Comparison of ENCODE assay signal across 9 mouse cellular contexts in genomic region chr15:103242885-103243284, GRCm38 (mm10). TPM values are rescaled to one million over a fixed set of nuclear protein-coding genes. Genes with fewer than 3 reads are reported as not detected.
DNase-seq lines count a peak whose midpoint lies in the region; ATAC-seq and TF ChIP-seq lines count a peak whose summit lies in the region.
"Had no signal": no experiment of that assay in that cellular context is flagged by ENCODE, and none has a peak within 500 bp of the region (broad histone marks: within the 10 kb centered on the region; RNA-seq: fewer than 3 reads in every experiment).

No protein-coding gene starts in this region.

- H3K27me3 ChIP-seq in lung, embryonic 14.5 days (ENCODE audit: insufficient read depth, low read length) = no peaks in the 10 kb centered on the region
- H3K27me3 ChIP-seq in lung, postnatal 0 days (replicated peaks; ENCODE audit: insufficient read depth, low read length) = no peaks in the 10 kb centered on the region
- no peaks in the 10 kb centered on the region for H3K27me3 ChIP-seq in embryonic facial prominence, embryonic 13.5 days
- no peaks in the 10 kb centered on the region for H3K27me3 ChIP-seq in intestine, embryonic 15.5 days (replicated peaks)
- H3K27me3 ChIP-seq in neural tube, embryonic 12.5 days (replicated peaks) = no peaks in the 10 kb centered on the region

- no peaks in the 10 kb centered on the region for H3K9me3 ChIP-seq in lung, embryonic 14.5 days (ENCODE audit: low read depth, low read length)
- no peaks in the 10 kb centered on the region for H3K9me3 ChIP-seq in lung, postnatal 0 days (ENCODE audit: low read length)
- no peaks in the 10 kb centered on the region for H3K9me3 ChIP-seq in embryonic facial prominence, embryonic 13.5 days
- H3K9me3 ChIP-seq in intestine, embryonic 15.5 days = no peaks in the 10 kb centered on the region
- no peaks in the 10 kb centered on the region for H3K9me3 ChIP-seq in neural tube, embryonic 12.5 days

- no peak for DNase-seq in lung, embryonic 14.5 days
- no peak for DNase-seq in lung, postnatal 0 days (ENCODE audit: low spot score)
- no peak for DNase-seq in frontal cortex, adult 2 months (ENCODE audit: extremely low spot score in 1 of 2, low spot score in 1 of 2)
- DNase-seq in frontal cortex, postnatal 10 days (ENCODE audit: low spot score in 2 of 2) = no peak
- no peak for DNase-seq in cerebellum, adult 11-12 months

- H3K4me3 ChIP-seq in lung, embryonic 14.5 days (ENCODE audit: low read depth, low read length) = peak overlapping the region; percentile 60
- no peak overlapping the region for H3K4me3 ChIP-seq in lung, postnatal 0 days (ENCODE audit: low read depth, low read length)
- peak overlapping the region; percentile 68 for H3K4me3 ChIP-seq in embryonic facial prominence, embryonic 13.5 days
- peak overlapping the region; percentile 54 for H3K4me3 ChIP-seq in intestine, embryonic 15.5 days (replicated peaks)
- H3K4me3 ChIP-seq in neural tube, embryonic 12.5 days = peak overlapping the region; percentile 20; the same call in 1 of the 2 replicates

- peaks cover 65% of the 10 kb centered on the region for H3K36me3 ChIP-seq in lung, embryonic 14.5 days (ENCODE audit: insufficient read depth)
- H3K36me3 ChIP-seq in lung, postnatal 0 days (ENCODE audit: insufficient read depth, low read length) = peaks cover 23% of the 10 kb centered on the region
- peaks cover 58% of the 10 kb centered on the region for H3K36me3 ChIP-seq in embryonic facial prominence, embryonic 13.5 days
- H3K36me3 ChIP-seq in intestine, embryonic 15.5 days = peaks cover 37% of the 10 kb centered on the region
- H3K36me3 ChIP-seq in neural tube, embryonic 12.5 days = peaks cover 56% of the 10 kb centered on the region

- no peak for ATAC-seq in lung, embryonic 14.5 days (ENCODE audit: insufficient read depth)
- ATAC-seq in lung, postnatal 0 days = no peak
- ATAC-seq in embryonic facial prominence, embryonic 13.5 days (ENCODE audit: insufficient number of reproducible peaks, insufficient read depth, low FRiP score, low TSS enrichment, low read depth) = no peak
- no peak for ATAC-seq in intestine, embryonic 15.5 days
- ATAC-seq in neural tube, embryonic 12.5 days (ENCODE audit: low FRiP score, low read depth) = no peak

- no peak for TF ChIP-seq EP300 in lung, postnatal 0 days (IDR thresholded peaks at IDR 0.05)

- TF ChIP-seq CTCF in lung, embryonic 14.5 days (IDR thresholded peaks at IDR 0.05; ENCODE audit: low read depth) = no peak
- TF ChIP-seq CTCF in lung, postnatal 0 days (IDR thresholded peaks at IDR 0.05) = no peak

- peak overlapping the region; percentile 80 for H3K9ac ChIP-seq in lung, embryonic 14.5 days
- no peak overlapping the region for H3K9ac ChIP-seq in lung, postnatal 0 days (replicated peaks; ENCODE audit: low read depth)
- H3K9ac ChIP-seq in embryonic facial prominence, embryonic 13.5 days = peak overlapping the region; percentile 88
- peak overlapping the region; percentile 30; the same call in 1 of the 2 replicates for H3K9ac ChIP-seq in intestine, embryonic 15.5 days
- peak overlapping the region; percentile 51; the same call in 1 of the 2 replicates for H3K9ac ChIP-seq in neural tube, embryonic 12.5 days

- peaks cover 13% of the 10 kb centered on the region; the same call in 1 of the 2 replicates for H3K4me1 ChIP-seq in lung, embryonic 14.5 days (ENCODE audit: insufficient read depth)
- no peaks in the 10 kb centered on the region for H3K4me1 ChIP-seq in lung, postnatal 0 days (ENCODE audit: insufficient read depth, low read depth, low read length)
- peaks cover 33% of the 10 kb centered on the region for H3K4me1 ChIP-seq in embryonic facial prominence, embryonic 13.5 days
- peaks cover 12% of the 10 kb centered on the region; the same call in 1 of the 2 replicates for H3K4me1 ChIP-seq in intestine, embryonic 15.5 days (replicated peaks)
- H3K4me1 ChIP-seq in neural tube, embryonic 12.5 days = peaks cover 33% of the 10 kb centered on the region

- no peak overlapping the region for H3K27ac ChIP-seq in lung, embryonic 14.5 days (ENCODE audit: low read depth)
- no peak overlapping the region for H3K27ac ChIP-seq in lung, postnatal 0 days (ENCODE audit: low read length)
- peak overlapping the region; percentile 13; the same call in 1 of the 2 replicates for H3K27ac ChIP-seq in embryonic facial prominence, embryonic 13.5 days
- no peak overlapping the region for H3K27ac ChIP-seq in intestine, embryonic 15.5 days
- no peak overlapping the region for H3K27ac ChIP-seq in neural tube, embryonic 12.5 days
- H3K27ac ChIP-seq: macrophage had no signal

- peak overlapping the region; percentile 82 for H3K4me2 ChIP-seq in lung, embryonic 14.5 days
- H3K4me2 ChIP-seq in lung, postnatal 0 days (replicated peaks; ENCODE audit: low read depth, low read length) = no peak overlapping the region; the same call in 1 of the 2 replicates
- H3K4me2 ChIP-seq in embryonic facial prominence, embryonic 13.5 days = peak overlapping the region; percentile 88
- H3K4me2 ChIP-seq in intestine, embryonic 15.5 days (replicated peaks) = peak overlapping the region; percentile 79
- peak overlapping the region; percentile 95 for H3K4me2 ChIP-seq in neural tube, embryonic 12.5 days (replicated peaks)

- WGBS in lung, embryonic 14.5 days = 41% methylated on average over 8 of the region's 8 CpGs
- WGBS in lung, postnatal 0 days = 48% methylated on average over 8 of the region's 8 CpGs
- WGBS in embryonic facial prominence, embryonic 13.5 days = 68% methylated on average over 8 of the region's 8 CpGs
- WGBS in intestine, embryonic 15.5 days = 56% methylated on average over 8 of the region's 8 CpGs
- 78% methylated on average over 8 of the region's 8 CpGs for WGBS in neural tube, embryonic 12.5 days

RNA-seq across cellular contexts. Expression of gene Hnrnpa1, which starts 2.7 kb away (rescaled TPM):
- polyA plus RNA-seq in lung, embryonic 14.5 days (2014; fragmentation: Nextera tagmentation; extraction: Ambion mirVana) = 1,022 and 1,035 TPM in 2 replicates
- 200 and 211 TPM in 2 replicates for polyA plus RNA-seq in lung, postnatal 0 days (2015; fragmentation: Nextera tagmentation; extraction: Ambion mirVana)
- polyA plus RNA-seq in embryonic facial prominence, embryonic 13.5 days (2015; fragmentation: Nextera tagmentation; extraction: Ambion mirVana) = 1,090 and 1,133 TPM in 2 replicates
- polyA plus RNA-seq in intestine, embryonic 15.5 days (2015; fragmentation: Nextera tagmentation; extraction: Ambion mirVana) = 652 and 741 TPM in 2 replicates
- polyA plus RNA-seq in neural tube, embryonic 12.5 days (2016; fragmentation: Nextera tagmentation; extraction: Ambion mirVana) = 1,154 and 1,199 TPM in 2 replicates
- polyA plus RNA-seq in frontal cortex, adult 2 months (2012; rRNA removed) = 360 and 407 TPM in 2 replicates

RNA-seq across cellular contexts. Expression of gene Cbx5, which starts 3.3 kb away (rescaled TPM):
- 144 and 151 TPM in 2 replicates for polyA plus RNA-seq in lung, embryonic 14.5 days (2014; fragmentation: Nextera tagmentation; extraction: Ambion mirVana)
- 27.8 and 29.4 TPM in 2 replicates for polyA plus RNA-seq in lung, postnatal 0 days (2015; fragmentation: Nextera tagmentation; extraction: Ambion mirVana)
- polyA plus RNA-seq in embryonic facial prominence, embryonic 13.5 days (2015; fragmentation: Nextera tagmentation; extraction: Ambion mirVana) = 137 and 142 TPM in 2 replicates
- 86.7 and 98.0 TPM in 2 replicates for polyA plus RNA-seq in intestine, embryonic 15.5 days (2015; fragmentation: Nextera tagmentation; extraction: Ambion mirVana)
- polyA plus RNA-seq in neural tube, embryonic 12.5 days (2016; fragmentation: Nextera tagmentation; extraction: Ambion mirVana) = 149 and 157 TPM in 2 replicates
- 70.1 and 79.9 TPM in 2 replicates for polyA plus RNA-seq in frontal cortex, adult 2 months (2012; rRNA removed)

RNA-seq across cellular contexts. Expression of gene Nfe2, which starts 15.3 kb away (rescaled TPM):
- 3.9 TPM in 2 replicates for polyA plus RNA-seq in lung, embryonic 14.5 days (2014; fragmentation: Nextera tagmentation; extraction: Ambion mirVana)
- polyA plus RNA-seq in lung, postnatal 0 days (2015; fragmentation: Nextera tagmentation; extraction: Ambion mirVana) = 10.5 and 11.2 TPM in 2 replicates
- polyA plus RNA-seq in embryonic facial prominence, embryonic 13.5 days (2015; fragmentation: Nextera tagmentation; extraction: Ambion mirVana) = 2.4 and 2.9 TPM in 2 replicates
- polyA plus RNA-seq in intestine, embryonic 15.5 days (2015; fragmentation: Nextera tagmentation; extraction: Ambion mirVana) = 3.5 and 4.9 TPM in 2 replicates
- 3.2 and 4.3 TPM in 2 replicates for polyA plus RNA-seq in neural tube, embryonic 12.5 days (2016; fragmentation: Nextera tagmentation; extraction: Ambion mirVana)
- polyA plus RNA-seq in frontal cortex, adult 2 months (2012; rRNA removed) = 0.48 TPM in 1 of 2 replicates, not detected in the other

RNA-seq across cellular contexts. Expression of gene Copz1, which starts 29.6 kb away (rescaled TPM):
- 304 and 306 TPM in 2 replicates for polyA plus RNA-seq in lung, embryonic 14.5 days (2014; fragmentation: Nextera tagmentation; extraction: Ambion mirVana)
- polyA plus RNA-seq in lung, postnatal 0 days (2015; fragmentation: Nextera tagmentation; extraction: Ambion mirVana) = 162 and 163 TPM in 2 replicates
- 254 and 287 TPM in 2 replicates for polyA plus RNA-seq in embryonic facial prominence, embryonic 13.5 days (2015; fragmentation: Nextera tagmentation; extraction: Ambion mirVana)
- polyA plus RNA-seq in intestine, embryonic 15.5 days (2015; fragmentation: Nextera tagmentation; extraction: Ambion mirVana) = 259 and 262 TPM in 2 replicates
- 231 and 243 TPM in 2 replicates for polyA plus RNA-seq in neural tube, embryonic 12.5 days (2016; fragmentation: Nextera tagmentation; extraction: Ambion mirVana)
- 141 and 146 TPM in 2 replicates for polyA plus RNA-seq in frontal cortex, adult 2 months (2012; rRNA removed)
